Mouse (Mus musculus): ENCODE data around the gene Naa16. TPM values are rescaled to one million over a fixed set of nuclear protein-coding genes. Genes with fewer than 3 reads are reported as not detected.
A peak's percentile ranks its signal among the peaks of the same experiment; 100 is the strongest.

The Naa16 gene
- polyA plus RNA-seq, 1 experiment from 2014 or later: 30.2 TPM

DNA sequence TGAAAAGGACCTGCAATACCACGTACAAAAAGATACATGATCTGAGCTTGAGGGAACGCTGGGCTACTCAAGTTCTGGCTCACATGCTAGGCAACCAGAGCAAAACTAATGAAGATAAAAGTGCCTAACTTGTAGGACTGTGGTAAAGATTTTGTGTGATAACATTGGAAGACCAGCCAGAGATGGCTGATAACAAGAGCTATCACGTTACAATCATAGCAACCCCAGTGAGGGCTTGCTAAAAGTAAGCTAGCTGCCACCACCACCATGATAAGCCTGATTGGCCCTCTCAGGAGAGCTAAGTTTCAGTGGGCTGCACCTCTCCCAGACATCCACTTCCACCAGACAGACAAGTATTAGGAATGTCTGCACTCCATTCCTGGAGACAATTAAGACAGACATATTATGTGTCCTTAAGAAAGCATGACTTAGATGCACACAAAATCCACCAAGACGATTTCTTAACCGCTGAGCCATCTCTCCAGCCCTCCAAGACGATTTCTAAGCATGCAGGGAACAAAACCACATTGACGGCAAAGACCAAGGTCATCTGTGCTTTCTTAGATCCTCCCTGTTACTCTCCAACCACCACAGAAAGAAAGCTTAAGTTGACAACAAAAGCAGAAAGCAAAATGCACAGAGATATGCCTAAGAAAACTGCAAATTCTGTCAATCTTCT, 92.1 kb downstream of the Naa16 start:
- H3K4me1 ChIP-seq (ENCODE audit: control insufficient read depth, insufficient read depth, low read length): peaks cover 33% of the 10 kb centered on the region
- no peak for DNase-seq (ENCODE audit: low spot score)
- 44% methylated on average over 7 of the region's 7 CpGs for WGBS

GRCm38 (mm10) chr14:79296836-79297235, 93.7 kb downstream of the Naa16 start:
- no peaks in the 10 kb centered on the region for H3K36me3 ChIP-seq (ENCODE audit: control insufficient read depth, insufficient read depth, low read length)
- H3K4me1 ChIP-seq (ENCODE audit: control insufficient read depth, insufficient read depth, low read length): peaks cover 46% of the 10 kb centered on the region

More for the DNA sequence above, 92.1 kb downstream of the Naa16 start:
- ATAC-seq (ENCODE audit: low read depth): no peak
- peak overlapping the region; percentile 37; the same call in 1 of the 2 replicates for H3K9ac ChIP-seq (ENCODE audit: low read depth, low read length)
- H3K4me2 ChIP-seq (ENCODE audit: low read depth, low read length): peak overlapping the region; percentile 45
- H3K27ac ChIP-seq (replicated peaks; ENCODE audit: low read depth, low read length): no peak overlapping the region
- H3K36me3 ChIP-seq (ENCODE audit: control insufficient read depth, insufficient read depth, low read length): no peaks in the 10 kb centered on the region
- H3K4me3 ChIP-seq (ENCODE audit: low read depth, low read length): peak overlapping the region; percentile 18
- H3K9me3 ChIP-seq (ENCODE audit: control insufficient read depth, low read length): no peaks in the 10 kb centered on the region
- peaks cover 5% of the 10 kb centered on the region; the same call in 1 of the 2 replicates for H3K27me3 ChIP-seq (replicated peaks; ENCODE audit: control insufficient read depth, insufficient read depth, low read length)

GRCm38 (mm10) chr14:79296201-79296600, 94.4 kb downstream of the Naa16 start:
- Histone ChIP-seq H3K4me3 (ENCODE audit: low read depth, low read length) (no peak overlapping the region), H3K4me2 (ENCODE audit: low read depth, low read length) (no peak overlapping the region), H3K9ac (ENCODE audit: low read depth, low read length) (no peak overlapping the region), H3K27me3 (replicated peaks; ENCODE audit: control insufficient read depth, insufficient read depth, low read length) (no peaks in the 10 kb centered on the region), H3K36me3 (ENCODE audit: control insufficient read depth, insufficient read depth, low read length) (no peaks in the 10 kb centered on the region), H3K9me3 (ENCODE audit: control insufficient read depth, low read length) (no peaks in the 10 kb centered on the region), H3K27ac (replicated peaks; ENCODE audit: low read depth, low read length) (no peak overlapping the region), H3K4me1 (ENCODE audit: control insufficient read depth, insufficient read depth, low read length) (peaks cover 46% of the 10 kb centered on the region)
- ATAC-seq (ENCODE audit: low read depth) (no peak), DNase-seq (ENCODE audit: low spot score) (no peak)
- WGBS: 64% methylated on average over 7 of the region's 7 CpGs

More at GRCm38 (mm10) chr14:79296836-79297235, 93.7 kb downstream of the Naa16 start:
- Histone ChIP-seq H3K27me3 (replicated peaks; ENCODE audit: control insufficient read depth, insufficient read depth, low read length) (no peaks in the 10 kb centered on the region), H3K9ac (ENCODE audit: low read depth, low read length) (no peak overlapping the region), H3K27ac (replicated peaks; ENCODE audit: low read depth, low read length) (no peak overlapping the region), H3K9me3 (ENCODE audit: control insufficient read depth, low read length) (no peaks in the 10 kb centered on the region), H3K4me3 (ENCODE audit: low read depth, low read length) (no peak overlapping the region), H3K4me2 (ENCODE audit: low read depth, low read length) (no peak overlapping the region)
- ATAC-seq (ENCODE audit: low read depth) (no peak), DNase-seq (ENCODE audit: low spot score) (no peak)
- 13% methylated on average over 5 of the region's 5 CpGs for WGBS

GRCm38 (mm10) chr14:79295579-79295978, 95.0 kb downstream of the Naa16 start:
- Histone ChIP-seq H3K36me3 (ENCODE audit: control insufficient read depth, insufficient read depth, low read length) (no peaks in the 10 kb centered on the region), H3K4me3 (ENCODE audit: low read depth, low read length) (no peak overlapping the region), H3K4me2 (ENCODE audit: low read depth, low read length) (no peak overlapping the region), H3K27me3 (replicated peaks; ENCODE audit: control insufficient read depth, insufficient read depth, low read length) (no peaks in the 10 kb centered on the region), H3K4me1 (ENCODE audit: control insufficient read depth, insufficient read depth, low read length) (peaks cover 51% of the 10 kb centered on the region), H3K27ac (replicated peaks; ENCODE audit: low read depth, low read length) (no peak overlapping the region), H3K9ac (ENCODE audit: low read depth, low read length) (no peak overlapping the region), H3K9me3 (ENCODE audit: control insufficient read depth, low read length) (no peaks in the 10 kb centered on the region)
- WGBS: 86% methylated on average over 9 of the region's 9 CpGs
- no peak for ATAC-seq (ENCODE audit: low read depth)
- DNase-seq (ENCODE audit: low spot score): no peak

GRCm38 (mm10) chr14:79294950-79295349, 95.6 kb downstream of the Naa16 start:
- DNase-seq (ENCODE audit: low spot score) (no peak), ATAC-seq (ENCODE audit: low read depth) (no peak)
- Histone ChIP-seq H3K27me3 (replicated peaks; ENCODE audit: control insufficient read depth, insufficient read depth, low read length) (no peaks in the 10 kb centered on the region), H3K4me2 (ENCODE audit: low read depth, low read length) (no peak overlapping the region), H3K9ac (ENCODE audit: low read depth, low read length) (no peak overlapping the region), H3K4me3 (ENCODE audit: low read depth, low read length) (no peak overlapping the region), H3K9me3 (ENCODE audit: control insufficient read depth, low read length) (no peaks in the 10 kb centered on the region), H3K36me3 (ENCODE audit: control insufficient read depth, insufficient read depth, low read length) (no peaks in the 10 kb centered on the region), H3K27ac (replicated peaks; ENCODE audit: low read depth, low read length) (no peak overlapping the region), H3K4me1 (ENCODE audit: control insufficient read depth, insufficient read depth, low read length) (peaks cover 47% of the 10 kb centered on the region)
- 69% methylated on average over 5 of the region's 5 CpGs for WGBS

GRCm38 (mm10) chr14:79294051-79294814, 96.3 kb downstream of the Naa16 start:
- no peak overlapping the region for H3K4me3 ChIP-seq (ENCODE audit: low read depth, low read length)
- H3K4me1 ChIP-seq (ENCODE audit: control insufficient read depth, insufficient read depth, low read length): peaks cover 44% of the 10 kb centered on the region
- H3K9ac ChIP-seq (ENCODE audit: low read depth, low read length): no peak overlapping the region
- H3K4me2 ChIP-seq (ENCODE audit: low read depth, low read length): no peak overlapping the region
- DNase-seq (ENCODE audit: low spot score): no peak
- no peak for ATAC-seq (ENCODE audit: low read depth)
- no peak overlapping the region for H3K27ac ChIP-seq (replicated peaks; ENCODE audit: low read depth, low read length)
- H3K27me3 ChIP-seq (replicated peaks; ENCODE audit: control insufficient read depth, insufficient read depth, low read length): no peaks in the 10 kb centered on the region
- WGBS: 74% methylated on average over 8 of the region's 8 CpGs
- no peaks in the 10 kb centered on the region for H3K36me3 ChIP-seq (ENCODE audit: control insufficient read depth, insufficient read depth, low read length)
- H3K9me3 ChIP-seq (ENCODE audit: control insufficient read depth, low read length): no peaks in the 10 kb centered on the region

- DNase-seq (ENCODE audit: low spot score) (no peak), ATAC-seq (ENCODE audit: low read depth) (no peak)
- Histone ChIP-seq H3K4me3 (ENCODE audit: low read depth, low read length) (no peak overlapping the region), H3K4me1 (ENCODE audit: control insufficient read depth, insufficient read depth, low read length) (peaks cover 34% of the 10 kb centered on the region), H3K36me3 (ENCODE audit: control insufficient read depth, insufficient read depth, low read length) (0 out of 2 replicates have a peak, but pooled peaks cover 5% of the 10 kb centered on the region), H3K9me3 (ENCODE audit: control insufficient read depth, low read length) (no peaks in the 10 kb centered on the region), H3K9ac (ENCODE audit: low read depth, low read length) (no peak overlapping the region), H3K4me2 (ENCODE audit: low read depth, low read length) (peak overlapping the region; percentile 33; the same call in 1 of the 2 replicates), H3K27ac (replicated peaks; ENCODE audit: low read depth, low read length) (0 out of 2 replicates have a peak overlapping the region, but pooled peaks have one; percentile 30), H3K27me3 (replicated peaks; ENCODE audit: control insufficient read depth, insufficient read depth, low read length) (no peaks in the 10 kb centered on the region)
- 34% methylated on average over 9 of the region's 16 CpGs for WGBS
Observed at GRCm38 (mm10) chr14:79293119-79293780, 97.3 kb downstream of the Naa16 start.

DNA sequence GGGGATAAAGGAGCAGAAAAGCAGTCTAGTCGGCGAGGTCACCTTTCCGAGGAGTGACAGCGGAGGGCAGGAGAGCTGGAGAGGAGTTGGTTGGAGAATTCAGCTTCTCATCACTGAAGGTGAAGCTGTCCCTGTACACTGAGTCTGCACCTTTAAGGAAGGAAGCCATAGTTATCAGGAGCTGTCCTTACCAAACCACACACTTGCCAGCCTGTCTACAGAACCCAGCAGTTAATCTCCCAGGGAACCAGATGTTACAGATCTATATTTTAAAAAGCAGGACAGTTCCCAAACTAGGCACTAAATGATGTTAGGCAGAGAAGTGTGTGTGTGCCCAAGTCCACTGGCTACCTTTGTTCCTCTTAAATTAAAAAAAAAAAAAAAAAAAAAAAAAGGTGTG, 98.9 kb downstream of the Naa16 start:
- no peak for ATAC-seq (ENCODE audit: low read depth)
- 87% methylated on average over 4 of the region's 4 CpGs for WGBS

More for the DNA sequence above, 98.9 kb downstream of the Naa16 start:
- no peak for DNase-seq (ENCODE audit: low spot score)
- no peak overlapping the region for H3K27ac ChIP-seq (replicated peaks; ENCODE audit: low read depth, low read length)
- 0 out of 2 replicates have a peak, but pooled peaks cover 5% of the 10 kb centered on the region for H3K36me3 ChIP-seq (ENCODE audit: control insufficient read depth, insufficient read depth, low read length)
- H3K4me3 ChIP-seq (ENCODE audit: low read depth, low read length): no peak overlapping the region
- no peaks in the 10 kb centered on the region for H3K27me3 ChIP-seq (replicated peaks; ENCODE audit: control insufficient read depth, insufficient read depth, low read length)
- H3K4me1 ChIP-seq (ENCODE audit: control insufficient read depth, insufficient read depth, low read length): peaks cover 20% of the 10 kb centered on the region
- H3K9ac ChIP-seq (ENCODE audit: low read depth, low read length): no peak overlapping the region
- no peak overlapping the region for H3K4me2 ChIP-seq (ENCODE audit: low read depth, low read length)
- H3K9me3 ChIP-seq (ENCODE audit: control insufficient read depth, low read length): no peaks in the 10 kb centered on the region

All from embryonic facial prominence, embryonic 14.5 days (tissue).